Mouse (Mus musculus): Measurements from ENCODE around the gene Zfp69.

GRCm38 (mm10) chr4:120953038-120953437 is 1.5 kb upstream of the Zfp69 start:
- TF ChIP-seq CTCF (conservative IDR thresholded peaks at IDR 0.05; ENCODE audit: insufficient read depth, insufficient read length, low read depth, low read length) (no peak), POLR2A (IDR thresholded peaks at IDR 0.05; ENCODE audit: low read depth, low read length) (no peak)
